Mouse (Mus musculus) liver, adult 2 months (tissue): Measurements from ENCODE around the gene Ccnyl1.

Experiments used
- CTCF ChIP-seq: fragments of 200-500 bp; IDR thresholded peaks from 2 replicates; pipeline ENCODE4 v1.5.1; 2011; ENCODE audit warnings: low read depth, low read length, control low read depth
- POLR2A ChIP-seq: fragments of 200-500 bp; IDR thresholded peaks from 2 replicates; pipeline ENCODE4 v1.6.1; 2011; ENCODE audit warnings: low read length, control low read depth; ENCODE audit not compliant: insufficient read depth; ENCODE audit errors: extremely low read depth

- TF ChIP-seq CTCF (no peak), POLR2A (no peak)
Measured at GRCm38 (mm10) chr1:64673931-64674330, 16.3 kb upstream of the Ccnyl1 start.
